Mouse (Mus musculus): Measurements from ENCODE around the gene Tmem202.

Tmem202 gene

DNA sequence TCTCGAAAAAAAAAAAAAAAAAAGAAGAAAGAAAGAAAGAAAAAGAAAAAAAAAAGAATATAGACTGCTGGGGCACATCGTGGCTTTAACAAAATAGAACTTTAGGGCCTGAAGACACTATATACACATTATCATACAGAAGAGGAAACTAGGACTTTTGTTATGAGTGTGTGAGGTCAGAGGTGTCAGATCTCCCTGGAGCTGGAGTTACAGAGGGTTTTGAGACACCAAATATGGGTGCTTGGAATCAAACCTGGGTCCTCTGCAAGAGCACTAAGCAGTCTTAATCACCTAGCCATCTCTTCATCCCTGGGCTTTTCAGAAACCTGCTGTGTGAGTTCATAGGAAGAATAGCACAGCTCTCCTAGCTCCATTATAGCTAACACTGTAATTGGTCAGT is 6.2 kb downstream of the Tmem202 start:
- DNase-seq (ENCODE audit: low read depth): no peak

- no peak for DNase-seq (ENCODE audit: low read depth)
Observed at GRCm38 (mm10) chr9:59531645-59532044, 8.0 kb downstream of the Tmem202 start.

- no peak for DNase-seq (ENCODE audit: low read depth)
Observed at GRCm38 (mm10) chr9:59528274-59528673, 11.4 kb downstream of the Tmem202 start.

DNA sequence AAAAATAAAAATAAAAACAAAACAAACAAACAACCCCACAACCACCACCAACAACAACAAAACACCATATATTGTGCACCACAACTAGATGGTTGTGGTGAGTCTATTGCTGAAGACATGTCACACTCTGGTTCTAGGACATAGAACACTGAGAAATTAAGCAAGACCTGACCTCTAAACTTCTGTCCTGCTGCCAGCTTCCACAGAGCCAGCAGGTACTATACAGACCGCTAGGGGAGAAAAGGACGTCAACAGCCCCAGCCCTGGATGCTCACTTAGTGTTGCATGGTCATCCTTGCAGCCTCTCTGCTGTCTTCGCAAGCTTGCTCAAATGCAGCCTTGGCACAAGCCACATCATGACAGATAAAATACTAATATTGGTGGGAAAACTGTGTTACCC is 12.1 kb downstream of the Tmem202 start:
- no peak for DNase-seq (ENCODE audit: low read depth)

DNA sequence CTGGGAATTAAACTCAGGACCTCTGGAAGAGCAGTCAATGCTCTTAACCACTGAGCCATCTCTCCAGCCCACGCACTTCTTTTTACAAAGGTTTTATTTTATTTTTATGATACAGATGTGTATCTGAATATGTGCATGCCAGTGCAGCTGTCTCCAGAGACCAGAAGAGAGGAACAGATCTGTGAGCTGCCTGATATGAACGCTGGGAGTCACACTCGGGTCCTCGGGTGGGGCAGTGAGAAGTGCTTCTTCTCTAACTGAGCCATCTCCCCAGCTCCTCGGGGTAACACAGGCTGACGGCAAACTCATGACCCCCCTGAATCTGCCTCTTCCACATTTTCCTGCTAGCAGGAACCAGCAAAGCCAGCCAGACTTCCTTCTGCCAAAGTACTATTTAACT is 12.9 kb downstream of the Tmem202 start:
- DNase-seq (ENCODE audit: low read depth): no peak

GRCm38 (mm10) chr9:59522906-59523305 is 16.7 kb downstream of the Tmem202 start:
- no peak for DNase-seq (ENCODE audit: low read depth)

DNA sequence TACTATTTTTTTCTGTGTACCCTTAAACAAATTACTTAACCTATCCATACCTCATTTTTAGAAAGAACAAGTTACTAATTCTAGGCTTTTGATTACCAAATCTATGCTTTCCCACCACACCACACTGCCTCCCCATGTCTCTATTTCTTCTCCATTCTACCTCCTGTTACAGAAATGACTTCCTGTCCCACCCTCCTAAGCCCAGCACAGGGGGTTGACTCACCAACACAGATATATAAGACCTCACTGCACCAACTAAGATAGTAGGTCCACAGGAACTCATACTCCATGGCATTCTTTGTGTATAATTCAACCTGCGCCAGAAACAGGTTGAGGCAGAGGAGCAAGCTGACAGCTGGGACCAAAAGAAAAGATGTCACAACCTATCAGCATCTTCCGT is 20.3 kb downstream of the Tmem202 start:
- DNase-seq (ENCODE audit: low read depth): no peak

GRCm38 (mm10) chr9:59518976-59519375 is 20.7 kb downstream of the Tmem202 start:
- DNase-seq (ENCODE audit: low read depth): no peak

DNA sequence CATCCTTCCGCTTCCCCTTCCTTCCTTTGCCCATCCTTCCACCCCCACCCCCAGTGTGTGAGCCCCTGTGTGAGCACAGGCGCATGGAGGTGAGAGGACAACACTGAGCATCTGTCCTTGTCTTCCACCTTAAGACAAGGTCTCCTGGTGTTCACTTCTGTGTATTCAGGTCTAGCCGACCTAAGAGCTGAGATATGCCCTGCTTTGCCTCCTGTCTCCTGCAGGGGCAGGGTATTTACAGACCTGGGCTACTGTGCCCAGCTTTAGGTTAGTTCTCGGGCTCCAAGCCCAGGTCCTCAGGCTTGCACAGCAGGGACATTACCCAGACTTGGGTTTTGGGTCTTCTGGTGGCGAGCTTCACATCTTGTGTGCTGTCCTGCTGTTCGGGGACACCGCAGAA is 22.5 kb downstream of the Tmem202 start:
- DNase-seq (ENCODE audit: low read depth): no peak

DNA sequence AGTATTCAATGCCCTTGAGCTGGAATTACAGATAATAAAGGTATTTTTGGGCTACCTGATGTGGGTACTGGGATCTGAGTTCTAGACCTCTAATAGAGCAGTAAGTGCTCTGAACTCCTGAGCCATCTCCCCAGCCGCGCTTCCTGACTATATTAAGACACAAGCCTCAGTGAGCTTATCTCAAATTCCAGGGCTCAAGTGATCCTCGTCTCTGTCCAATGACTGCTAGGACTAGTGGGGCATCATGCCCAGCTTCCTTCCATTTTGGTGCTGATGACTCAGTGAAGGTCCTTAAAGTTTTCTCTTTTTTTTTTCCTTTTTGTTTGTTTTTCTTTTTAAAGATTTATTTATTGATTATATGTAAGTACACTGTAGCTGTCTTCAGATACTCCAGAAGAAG is 24.6 kb downstream of the Tmem202 start:
- no peak for DNase-seq (ENCODE audit: low read depth)

GRCm38 (mm10) chr9:59512381-59512780 is 27.3 kb downstream of the Tmem202 start:
- DNase-seq (ENCODE audit: low read depth): no peak

DNA sequence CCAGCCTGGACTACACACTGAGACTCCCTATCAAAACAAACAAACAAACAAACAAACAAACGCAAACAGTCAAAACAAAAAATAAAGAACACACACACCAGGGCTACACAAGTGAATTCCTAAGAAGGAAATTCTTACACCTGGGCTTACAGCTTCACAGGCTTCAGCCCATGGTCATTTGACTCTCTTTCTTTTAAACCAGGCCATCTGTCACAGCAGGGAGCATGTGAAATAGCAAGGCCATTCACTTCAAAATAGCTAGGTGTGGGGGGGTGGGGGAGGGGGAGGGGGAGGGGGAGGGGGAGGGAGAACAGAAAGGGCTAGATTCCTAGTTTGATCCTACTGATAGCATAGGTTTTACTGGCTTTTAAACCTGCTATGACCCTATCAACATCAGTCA is 31.5 kb downstream of the Tmem202 start:
- DNase-seq (ENCODE audit: low read depth): no peak

DNA sequence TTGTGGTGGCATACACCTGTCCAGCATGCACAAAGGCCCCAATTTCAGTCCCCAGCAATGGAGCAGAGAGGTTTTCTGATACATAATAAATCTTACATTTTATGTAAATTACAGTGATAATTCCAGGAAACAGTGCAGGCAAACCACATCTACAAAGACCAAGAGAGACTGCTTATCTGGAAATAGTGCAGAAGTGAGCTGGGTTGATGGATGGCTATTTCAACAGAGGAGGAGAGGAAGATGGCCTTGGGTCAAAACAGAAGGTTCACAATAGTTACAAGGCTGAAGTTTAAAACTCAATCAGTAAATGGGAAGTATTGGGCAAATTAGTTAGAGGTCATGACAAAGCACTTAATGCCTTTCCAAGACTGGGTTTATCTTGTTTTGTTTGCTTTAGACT is 52.3 kb downstream of the Tmem202 start:
- peak; percentile 33 for DNase-seq (ENCODE audit: low read depth)

- DNase-seq (ENCODE audit: low read depth): peak; percentile 93
Observed at GRCm38 (mm10) chr9:59486549-59487065, 53.0 kb downstream of the Tmem202 start, which contains the start of gene Arih1. Gene Arih1 (minus strand): TSS chr9:59486618.

GRCm38 (mm10) chr9:59486076-59486518 is 53.5 kb downstream of the Tmem202 start:
- DNase-seq (ENCODE audit: low read depth): peak; percentile 25

DNA sequence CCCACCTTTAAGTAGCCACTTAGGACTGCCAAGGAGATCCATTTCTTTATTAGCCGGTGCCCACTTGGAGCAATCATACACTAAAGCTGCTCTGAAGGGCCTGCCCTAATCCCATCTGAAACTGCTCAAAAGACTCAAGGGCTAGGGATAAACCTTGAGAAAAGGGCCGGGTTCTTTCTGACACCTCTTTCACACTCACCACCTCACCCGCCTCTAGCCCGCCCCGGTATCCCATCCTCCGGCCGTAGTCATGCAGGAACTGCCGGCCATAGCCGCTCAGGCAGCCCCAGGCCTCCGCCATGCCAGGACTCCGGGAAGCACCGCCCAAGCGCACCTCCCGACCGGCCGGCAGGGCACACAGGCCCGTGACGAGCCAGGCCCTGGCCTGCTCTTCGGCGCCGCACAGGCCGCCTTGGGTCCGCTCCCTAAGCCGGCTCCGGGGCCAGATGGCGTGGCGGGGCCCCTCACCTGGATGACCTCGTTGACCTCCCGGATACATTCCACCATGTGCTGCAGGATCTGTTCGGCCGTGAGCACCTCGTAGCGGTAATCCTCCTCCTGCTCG is 54.1 kb downstream of the Tmem202 start:
- peak; percentile 25 for DNase-seq (ENCODE audit: low read depth)

DNA sequence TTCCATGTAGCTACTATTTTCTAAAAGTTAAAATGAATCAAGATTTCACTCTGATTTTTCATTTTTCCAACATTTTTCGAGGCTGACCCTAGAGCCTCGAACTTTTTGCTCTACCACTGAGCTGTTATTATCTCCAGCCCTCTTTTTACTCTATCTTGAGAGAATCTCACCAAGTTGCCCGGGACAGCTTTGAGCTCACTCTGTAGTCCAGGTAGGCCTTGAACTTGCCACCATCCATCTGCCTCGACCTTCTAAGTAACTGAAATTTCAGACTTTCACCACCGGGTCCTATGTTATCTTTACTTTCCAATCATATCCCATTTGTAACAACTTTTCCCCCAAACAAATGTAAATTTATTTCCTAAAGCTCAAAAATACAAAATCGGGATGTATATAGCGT is 54.9 kb downstream of the Tmem202 start:
- DNase-seq (ENCODE audit: low read depth): no peak

DNA sequence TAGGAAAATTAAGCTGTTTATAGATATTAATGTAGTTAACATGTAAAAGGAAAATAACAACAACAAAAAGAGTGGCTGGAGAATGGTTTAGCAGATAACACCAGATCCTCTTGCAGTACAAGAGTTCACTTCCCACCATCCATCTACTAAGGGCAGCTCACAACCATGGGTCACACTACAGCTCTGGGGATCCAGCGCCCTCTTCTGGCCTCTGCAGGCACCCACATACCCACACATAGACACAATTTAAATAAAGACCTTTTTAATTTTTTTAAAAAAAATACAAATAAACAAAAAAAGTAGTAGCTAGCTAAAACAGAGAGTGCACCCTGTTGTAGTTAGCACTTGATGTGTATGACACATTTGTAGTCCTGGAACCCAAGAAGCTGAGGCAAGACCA is 57.2 kb downstream of the Tmem202 start:
- peak; percentile 66 for DNase-seq (ENCODE audit: low read depth)

DNA sequence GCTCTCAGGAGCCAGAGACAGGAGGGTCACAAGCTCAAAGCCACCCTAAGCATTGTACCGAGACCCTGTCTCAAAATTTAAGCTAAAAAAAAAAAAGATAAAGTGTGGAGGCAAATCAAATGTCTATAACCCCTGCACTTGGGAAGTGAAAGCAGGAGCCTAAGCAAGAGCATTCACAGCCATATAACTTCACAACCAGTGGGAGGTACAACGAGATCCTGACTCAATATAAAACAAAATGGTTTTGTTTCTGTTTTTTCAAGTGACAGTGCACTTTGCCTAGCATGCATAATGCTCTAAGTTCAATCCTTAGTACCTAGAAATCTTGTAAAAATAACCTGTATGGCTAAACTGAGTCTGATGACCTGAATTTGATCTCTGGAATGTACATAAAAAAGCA is 63.0 kb downstream of the Tmem202 start:
- no peak for DNase-seq (ENCODE audit: low read depth)

GRCm38 (mm10) chr9:59474838-59475237 is 64.8 kb downstream of the Tmem202 start:
- DNase-seq (ENCODE audit: low read depth): no peak

GRCm38 (mm10) chr9:59473171-59473570 is 66.5 kb downstream of the Tmem202 start:
- no peak for DNase-seq (ENCODE audit: low read depth)

DNA sequence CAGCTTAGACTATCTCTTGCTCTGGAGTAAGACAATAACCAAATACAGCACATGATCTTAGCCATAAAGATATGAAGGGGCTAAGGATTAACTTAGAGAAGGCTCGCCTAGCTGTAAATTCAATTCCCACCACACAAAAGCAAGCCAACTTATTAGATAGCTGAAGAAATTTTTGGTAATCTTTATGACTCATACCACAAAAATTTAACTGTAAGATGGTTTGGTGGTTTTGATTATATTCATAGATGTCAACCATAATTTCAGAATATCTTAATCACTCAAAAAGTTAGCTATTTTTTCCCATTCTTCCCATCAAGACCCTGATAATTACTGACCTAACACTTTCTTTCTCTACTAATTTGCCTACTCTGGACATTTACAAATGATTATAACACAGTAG is 70.2 kb downstream of the Tmem202 start:
- no peak for DNase-seq (ENCODE audit: low read depth)

Measured in c-Kit-positive CD71-positive TER-119-negative erythroid progenitor cells, embryonic 14.5 days (primary cell).